Mouse (Mus musculus): ENCODE results near the gene Lst1. TPM values are rescaled to one million over a fixed set of nuclear protein-coding genes. Genes with fewer than 3 reads are reported as not detected.

Gene Lst1
- total RNA-seq, 2 experiments from 2014 or later, result 0.67 to 1.2 TPM

GRCm38 (mm10) chr17:35192924-35193323 lies 4.7 kb upstream of the Lst1 start:
- DNase-seq, result no peak
- intact Hi-C loops (cut with DNase I), result no loop called here
- Histone ChIP-seq H3K27ac (no peak overlapping the region), H3K4me3 (no peak overlapping the region)
- no peak for TF ChIP-seq CTCF (IDR thresholded peaks at IDR 0.05)

GRCm38 (mm10) chr17:35191723-35192122 lies 3.5 kb upstream of the Lst1 start:
- DNase-seq, result no peak
- no peak overlapping the region for H3K4me3 ChIP-seq
- no peak overlapping the region for H3K27ac ChIP-seq
- TF ChIP-seq CTCF (IDR thresholded peaks at IDR 0.05), result 0 out of 2 replicates have a peak, but pooled peaks have one; percentile 5
- intact Hi-C loops (cut with DNase I), result no loop called here

GRCm38 (mm10) chr17:35190096-35190495 lies 1.9 kb upstream of the Lst1 start:
- intact Hi-C loops (cut with DNase I), result no loop called here
- no peak overlapping the region for H3K27ac ChIP-seq
- no peak for TF ChIP-seq CTCF (IDR thresholded peaks at IDR 0.05)
- DNase-seq, result no peak
- H3K4me3 ChIP-seq, result no peak overlapping the region

GRCm38 (mm10) chr17:35189186-35189585 lies 947 bp upstream of the Lst1 start:
- H3K27ac ChIP-seq, result no peak overlapping the region; the same call in 1 of the 2 replicates
- no peak for DNase-seq
- no peak for TF ChIP-seq CTCF (IDR thresholded peaks at IDR 0.05)
- intact Hi-C loops (cut with DNase I), result no loop called here
- H3K4me3 ChIP-seq, result no peak overlapping the region

- no peak for DNase-seq
- Histone ChIP-seq H3K4me3 (no peak overlapping the region), H3K27ac (no peak overlapping the region)
- no peak for TF ChIP-seq CTCF (IDR thresholded peaks at IDR 0.05)
- intact Hi-C loops (cut with DNase I), result no loop called here
These were observed 894 bp downstream of the Lst1 start for GRCm38 (mm10) chr17:35187345-35187744.

- Histone ChIP-seq H3K27ac (peak overlapping the region; percentile 81), H3K4me3 (peak overlapping the region; percentile 73)
- intact Hi-C loops (cut with DNase I), result no loop called here
- DNase-seq, result no peak
- no peak for TF ChIP-seq CTCF (IDR thresholded peaks at IDR 0.05)
These were observed 1.6 kb downstream of the Lst1 start for GRCm38 (mm10) chr17:35186681-35187080.

GRCm38 (mm10) chr17:35185639-35186611 lies 2.3 kb downstream of the Lst1 start:
- peak overlapping the region; percentile 73 for H3K4me3 ChIP-seq
- TF ChIP-seq CTCF (IDR thresholded peaks at IDR 0.05), result no peak
- peak; percentile 81 for DNase-seq
- peak overlapping the region; percentile 81 for H3K27ac ChIP-seq
- intact Hi-C loops (cut with DNase I), result no loop called here

- H3K27ac ChIP-seq, result no peak overlapping the region
- no peak for TF ChIP-seq CTCF (IDR thresholded peaks at IDR 0.05)
- intact Hi-C loops (cut with DNase I), result no loop called here
- no peak for DNase-seq
- no peak overlapping the region for H3K4me3 ChIP-seq
These were observed 8.1 kb downstream of the Lst1 start for GRCm38 (mm10) chr17:35180093-35180492.

- peak; percentile 95 for TF ChIP-seq CTCF (IDR thresholded peaks at IDR 0.05)
- H3K4me3 ChIP-seq, result no peak overlapping the region
These were observed 9.7 kb downstream of the Lst1 start for GRCm38 (mm10) chr17:35178528-35178927.

GRCm38 (mm10) chr17:35175968-35176367 lies 12.3 kb downstream of the Lst1 start, which contains the start of gene Aif1:
TSS of gene Aif1 (minus strand) at chr17:35176068.
- no peak for DNase-seq
- Histone ChIP-seq H3K27ac (no peak within 1 kb of the TSS), H3K4me3 (no peak within 1 kb of the TSS)
- TF ChIP-seq CTCF (IDR thresholded peaks at IDR 0.05), result no peak
- intact Hi-C loops (cut with DNase I), result no loop called here

More at GRCm38 (mm10) chr17:35178528-35178927, 9.7 kb downstream of the Lst1 start:
- DNase-seq, result peak; percentile 87
- intact Hi-C loops (cut with DNase I), result loop anchor here (1.0 to 2.0 kb wide), 2 partner anchors 16 to 54 kb away; partner anchors contain the start of gene Ltb
- H3K27ac ChIP-seq, result no peak overlapping the region

- TF ChIP-seq CTCF (IDR thresholded peaks at IDR 0.05), result no peak
- Histone ChIP-seq H3K27ac (no peak overlapping the region), H3K4me3 (no peak overlapping the region)
- intact Hi-C loops (cut with DNase I), result no loop called here
- no peak for DNase-seq
These were observed 12.9 kb downstream of the Lst1 start for GRCm38 (mm10) chr17:35175382-35175781.

- intact Hi-C loops (cut with DNase I), result no loop called here
These were observed 13.8 kb downstream of the Lst1 start for GRCm38 (mm10) chr17:35174201-35174977.

GRCm38 (mm10) chr17:35173329-35173728 lies 14.9 kb downstream of the Lst1 start:
- Histone ChIP-seq H3K27ac (peak overlapping the region; percentile 12), H3K4me3 (no peak overlapping the region)
- intact Hi-C loops (cut with DNase I), result no loop called here
- TF ChIP-seq CTCF (IDR thresholded peaks at IDR 0.05), result no peak
- no peak for DNase-seq

More at GRCm38 (mm10) chr17:35174201-35174977, 13.8 kb downstream of the Lst1 start:
- Histone ChIP-seq H3K4me3 (no peak overlapping the region), H3K27ac (no peak overlapping the region)
- TF ChIP-seq CTCF (IDR thresholded peaks at IDR 0.05), result no peak
- DNase-seq, result no peak

All from gastrocnemius, adult 2 months (tissue).